Mouse (Mus musculus) small intestine, adult 2 months (tissue): ENCODE measurements around the gene Rims3. TPM values are rescaled to one million over a fixed set of nuclear protein-coding genes. Genes with fewer than 3 reads are reported as not detected.

Experiments
- H3K27ac ChIP-seq: fragments of 200-500 bp; 2 replicates; pipeline ENCODE4 v1.5.1; 2012; ENCODE audit warnings: low read depth, low read length, control low read depth, inconsistent platforms; ENCODE audit not compliant: insufficient read depth
- H3K27me3 ChIP-seq: fragments of 200-500 bp; 2 replicates; pipeline ENCODE4 v1.6.1; 2012; ENCODE audit warnings: mild to moderate bottlenecking, moderate library complexity, low read length, inconsistent platforms; ENCODE audit not compliant: control insufficient read depth, insufficient read depth
- H3K36me3 ChIP-seq: fragments of 200-500 bp; 2 replicates; pipeline ENCODE4 v1.6.1; 2012; ENCODE audit warnings: mild to moderate bottlenecking, low read length, control low read depth, inconsistent platforms; ENCODE audit not compliant: control insufficient read depth, insufficient read depth
- H3K4me1 ChIP-seq: fragments of 200-500 bp; 2 replicates; pipeline ENCODE4 v1.6.1; 2012; ENCODE audit warnings: low read length, inconsistent platforms, mixed read lengths; ENCODE audit not compliant: control insufficient read depth, insufficient read depth, insufficient read length
- H3K4me3 ChIP-seq: fragments of 200-500 bp; 2 replicates; pipeline ENCODE4 v1.5.1; 2012; ENCODE audit warnings: low read depth, mild to moderate bottlenecking, control low read depth, inconsistent platforms, low read length, moderate library complexity
- CTCF ChIP-seq: fragments of 200-500 bp; IDR thresholded peaks from 2 replicates; pipeline ENCODE4 v1.5.1; 2012; ENCODE audit warnings: low read depth, mild to moderate bottlenecking, control low read depth, inconsistent platforms, low read length, moderate library complexity, mixed read lengths; ENCODE audit not compliant: insufficient replicate concordance, insufficient read length; ENCODE audit errors: extremely low read depth
- POLR2A ChIP-seq: fragments of 200-500 bp; IDR thresholded peaks from 2 replicates; pipeline ENCODE4 v1.6.1; 2012; ENCODE audit warnings: low read depth, mild to moderate bottlenecking, control low read depth, inconsistent platforms, low read length, moderate library complexity
- WGBS: fragments of 180-500 bp; shearing (Covaris S2); methylation state at CpG from one replicate; pipeline ENCODE4 v1.1.7; 2018; 5-methylcytosine and 5-hydroxymethylcytosine counted together
- polyA plus RNA-seq: library from polyadenylated mRNA; depleted of rRNA; stranded (reverse); fragments of >200 nt; gene quantifications from 2 replicates; pipeline ENCODE4 v1.2.3, GENCODE M21; 2012

Rims3 gene
- polyA plus RNA-seq, 1 experiment: 0.51 TPM

GRCm38 (mm10) chr4:120825577-120826326 is 28.9 kb upstream of the Rims3 start:
- Histone ChIP-seq H3K4me3 (peak overlapping the region; percentile 83), H3K27ac (peak overlapping the region; percentile 99), H3K36me3 (no peaks in the 10 kb centered on the region), H3K4me1 (peaks cover 5% of the 10 kb centered on the region; the same call in 1 of the 2 replicates), H3K27me3 (no peaks in the 10 kb centered on the region)
- WGBS: under 1% methylated on average over 55 of the region's 55 CpGs
- TF ChIP-seq CTCF: no peak
- TF ChIP-seq POLR2A: peak; percentile 61; the same call in 1 of the 2 replicates

DNA sequence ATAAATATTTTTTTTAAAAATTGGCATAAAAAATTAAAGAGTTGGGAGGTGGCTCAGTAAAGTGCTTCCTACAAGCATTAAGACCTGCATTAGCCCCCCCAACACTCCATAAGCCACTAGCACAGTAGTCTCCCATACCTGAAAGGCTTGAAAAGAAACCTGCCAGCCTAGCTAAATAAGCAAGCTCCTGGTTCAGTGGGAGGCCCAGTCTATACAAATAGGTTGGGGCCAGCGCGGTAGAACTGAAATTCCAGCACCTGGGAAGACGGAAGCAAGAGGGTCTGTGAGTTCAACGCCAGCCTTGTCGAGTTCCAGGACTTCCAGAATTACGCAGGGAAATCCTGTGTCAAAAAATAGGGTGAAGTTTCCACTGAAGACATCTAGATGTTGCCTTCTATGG is 28.2 kb upstream of the Rims3 start:
- H3K27ac ChIP-seq: no peak overlapping the region
- no peaks in the 10 kb centered on the region for H3K27me3 ChIP-seq
- no peaks in the 10 kb centered on the region for H3K36me3 ChIP-seq
- 94% methylated on average over 6 of the region's 6 CpGs for WGBS
- no peak overlapping the region for H3K4me3 ChIP-seq
- peaks cover 5% of the 10 kb centered on the region; the same call in 1 of the 2 replicates for H3K4me1 ChIP-seq
- TF ChIP-seq POLR2A: no peak
- TF ChIP-seq CTCF: no peak

DNA sequence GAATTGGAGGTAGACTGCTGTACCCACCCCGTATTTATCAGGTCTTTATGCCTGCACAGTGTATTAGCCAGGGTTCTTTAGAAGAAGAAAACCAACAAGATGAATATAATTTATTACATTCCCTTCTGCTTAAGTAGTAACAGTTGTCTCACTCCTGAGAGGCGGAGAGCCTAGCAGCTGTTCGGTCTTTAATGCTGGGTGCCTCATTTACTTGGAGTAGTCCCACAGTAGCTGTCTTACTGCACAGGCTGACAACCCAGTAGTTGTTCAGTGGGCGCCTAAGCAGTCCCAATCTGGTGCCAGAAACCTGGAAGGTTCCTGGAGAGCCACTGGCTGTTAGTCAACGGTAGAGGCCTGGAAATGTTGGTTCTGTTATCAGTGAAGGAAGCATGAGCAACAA is 23.8 kb upstream of the Rims3 start:
- TF ChIP-seq CTCF: no peak
- no peak for TF ChIP-seq POLR2A
- Histone ChIP-seq H3K36me3 (no peaks in the 10 kb centered on the region), H3K27ac (no peak overlapping the region), H3K4me1 (no peaks in the 10 kb centered on the region), H3K27me3 (no peaks in the 10 kb centered on the region), H3K4me3 (no peak overlapping the region)
- 71% methylated on average over 5 of the region's 5 CpGs for WGBS

- Histone ChIP-seq H3K4me1 (no peaks in the 10 kb centered on the region), H3K27me3 (no peaks in the 10 kb centered on the region), H3K27ac (no peak within 1 kb of the TSS), H3K4me3 (no peak within 1 kb of the TSS), H3K36me3 (no peaks in the 10 kb centered on the region)
- TF ChIP-seq POLR2A: no peak
- TF ChIP-seq CTCF: no peak
- WGBS: 78% methylated on average over 4 of the region's 4 CpGs
These were observed 23.1 kb upstream of the Rims3 start, which contains the start of gene Nfyc for GRCm38 (mm10) chr4:120831472-120831871. Nfyc (minus strand) TSS chr4:120831572.

DNA sequence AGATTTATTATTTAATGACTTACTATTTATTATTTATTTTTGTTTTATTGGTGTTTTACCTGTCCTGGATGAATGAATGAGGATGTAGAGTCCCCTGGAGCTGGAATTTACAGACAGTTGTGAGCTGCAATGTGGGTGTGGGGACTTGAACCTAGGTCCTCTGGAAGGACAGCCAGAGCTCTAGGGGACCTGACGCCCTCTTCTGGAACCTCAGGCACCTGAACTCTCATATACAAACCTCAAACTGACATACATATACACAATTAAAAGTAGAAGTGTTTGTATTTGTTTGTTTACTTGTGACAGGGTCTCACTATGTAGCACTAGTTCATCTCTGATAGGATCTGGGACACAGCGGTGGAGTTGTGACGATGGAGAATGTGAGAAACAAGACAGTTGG is 13.3 kb upstream of the Rims3 start:
- Histone ChIP-seq H3K27me3 (no peaks in the 10 kb centered on the region), H3K36me3 (no peaks in the 10 kb centered on the region), H3K27ac (no peak overlapping the region), H3K4me1 (no peaks in the 10 kb centered on the region), H3K4me3 (no peak overlapping the region)
- WGBS: 83% methylated on average over 3 of the region's 3 CpGs
- no peak for TF ChIP-seq POLR2A
- no peak for TF ChIP-seq CTCF

DNA sequence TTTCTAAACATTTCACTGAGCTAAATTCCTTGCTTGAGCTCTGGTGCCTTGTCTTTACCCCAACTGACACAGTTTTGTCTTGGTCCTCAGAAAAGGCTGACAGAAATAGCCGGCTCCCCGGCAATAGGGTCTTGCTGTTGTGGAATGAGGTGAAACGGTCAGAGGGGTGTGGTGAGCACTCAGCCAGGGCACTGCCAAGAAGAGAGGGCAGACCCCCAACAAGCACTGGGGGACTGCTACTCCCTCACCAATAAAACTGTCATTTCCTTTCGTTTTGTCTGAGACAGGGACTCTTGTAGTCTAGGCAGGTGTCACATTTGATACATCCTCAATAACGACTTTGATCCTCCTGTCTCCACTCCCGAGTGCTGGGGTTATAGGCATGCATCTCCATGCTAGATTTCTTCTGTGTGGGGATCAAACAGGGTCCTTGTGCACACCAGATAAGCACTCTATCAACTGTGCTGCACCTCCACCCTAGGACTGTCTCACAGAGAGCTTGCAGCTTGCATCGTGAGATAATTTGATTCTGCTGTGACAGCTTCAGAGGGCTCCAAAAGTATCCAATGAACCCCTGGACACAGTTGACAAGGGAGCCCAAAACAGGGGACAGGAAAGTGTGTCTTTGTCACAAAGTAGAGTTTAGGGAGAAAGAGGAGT is 10.1 kb upstream of the Rims3 start:
- H3K27ac ChIP-seq: no peak overlapping the region
- no peaks in the 10 kb centered on the region for H3K4me1 ChIP-seq
- H3K4me3 ChIP-seq: no peak overlapping the region
- TF ChIP-seq CTCF: no peak
- TF ChIP-seq POLR2A: no peak
- H3K36me3 ChIP-seq: no peaks in the 10 kb centered on the region
- no peaks in the 10 kb centered on the region for H3K27me3 ChIP-seq
- 32% methylated on average over 7 of the region's 7 CpGs for WGBS

GRCm38 (mm10) chr4:120845098-120845497 is 9.5 kb upstream of the Rims3 start:
- TF ChIP-seq CTCF (no peak), POLR2A (no peak)
- Histone ChIP-seq H3K4me3 (no peak overlapping the region), H3K36me3 (no peaks in the 10 kb centered on the region), H3K4me1 (no peaks in the 10 kb centered on the region), H3K27me3 (no peaks in the 10 kb centered on the region), H3K27ac (no peak overlapping the region)
- 54% methylated on average over 4 of the region's 4 CpGs for WGBS
